Mouse (Mus musculus) heart, adult 2 months (tissue): ENCODE data around the gene Folr1.

Experiments
- CTCF ChIP-seq: fragments of 200-600 bp; IDR thresholded peaks from 2 replicates; pipeline ENCODE4 v1.8.1; 2022; ENCODE audit warnings: antibody characterized with exemption, mild to moderate bottlenecking, moderate library complexity
- POLR2A ChIP-seq: fragments of 200-500 bp; IDR thresholded peaks from 2 replicates; pipeline ENCODE4 v1.6.1; 2011; ENCODE audit warnings: mild to moderate bottlenecking, low read depth, low read length, control low read depth; ENCODE audit not compliant: insufficient read depth

DNA sequence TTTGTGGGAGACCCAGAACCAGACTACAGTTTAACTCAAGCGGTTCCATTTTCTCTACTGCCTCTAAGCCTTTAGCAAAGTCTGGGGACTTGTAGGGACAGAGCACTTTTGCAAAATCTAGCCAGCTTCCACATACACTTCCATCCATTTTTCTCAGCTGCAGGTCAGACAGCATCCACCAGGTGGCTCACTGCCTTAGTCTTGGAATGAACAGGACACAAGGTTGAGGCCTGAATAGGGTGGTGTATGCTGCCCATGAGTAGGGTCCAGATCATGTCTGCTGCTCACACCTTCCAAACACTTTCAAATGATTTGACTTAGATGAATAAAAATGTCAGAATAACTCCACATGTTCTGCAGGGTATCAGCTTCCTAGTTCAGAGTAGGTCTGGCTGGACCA lies 47.5 kb upstream of the Folr1 start:
- TF ChIP-seq CTCF (peak; percentile 93), POLR2A (no peak)
